Mouse (Mus musculus) MEL (cell line): Measurements from ENCODE around the gene Rps28. TPM values are rescaled to one million over a fixed set of nuclear protein-coding genes. Genes with fewer than 3 reads are reported as not detected.

Experiments used
- DNase-seq: peaks from one replicate; pipeline ENCODE4 v3.0.0; 2011; ENCODE audit warnings: low read depth, low spot score
- H3K27ac ChIP-seq: 2 replicates; pipeline ENCODE4 v1.5.1; 2012; ENCODE audit warnings: low read depth, mild to moderate bottlenecking, control low read depth, low read length, moderate library complexity; ENCODE audit not compliant: control insufficient read depth
- H3K27me3 ChIP-seq, 2 experiments: fragments of 150-350 bp in 1 of 2; sonication (generic) in 1 of 2; 2 replicates each; pipeline ENCODE4 v1.6.1; 2012; ENCODE audit warnings: low read length in 2 of 2, mild to moderate bottlenecking in 2 of 2, improper control_type of control experiment in 1 of 2, moderate library complexity in 1 of 2; ENCODE audit not compliant: insufficient read depth in 2 of 2, control insufficient read depth in 1 of 2
- H3K36me3 ChIP-seq, 2 experiments: 2 replicates each; pipeline ENCODE4 v1.6.1; 2012 to 2014; ENCODE audit warnings: low read length in 2 of 2, improper control_type of control experiment in 1 of 2, inconsistent platforms in 1 of 2, mild to moderate bottlenecking in 1 of 2; ENCODE audit not compliant: insufficient read depth in 2 of 2, control insufficient read depth in 1 of 2
- H3K4me1 ChIP-seq, 2 experiments: fragments of 150-350 bp in 1 of 2; sonication (generic) in 1 of 2; 2 replicates each; pipeline ENCODE4 v1.6.1; 2012; ENCODE audit warnings: low read length in 2 of 2, improper control_type of control experiment in 1 of 2, mild to moderate bottlenecking in 1 of 2; ENCODE audit not compliant: insufficient read depth in 2 of 2, control insufficient read depth in 1 of 2
- H3K4me3 ChIP-seq, 2 experiments: fragments of 150-350 bp in 1 of 2; sonication (generic) in 1 of 2; 2 replicates each; pipeline ENCODE4 v1.5.1; 2012; ENCODE audit warnings: low read depth in 2 of 2, low read length in 2 of 2, mild to moderate bottlenecking in 2 of 2, moderate library complexity in 2 of 2, control low read depth in 1 of 2, improper control_type of control experiment in 1 of 2; ENCODE audit not compliant: control insufficient read depth in 1 of 2, insufficient read depth in 1 of 2
- H3K79me2 ChIP-seq: 2 replicates; pipeline ENCODE4 v1.6.1; 2012; ENCODE audit warnings: mild to moderate bottlenecking, low read length, moderate library complexity; ENCODE audit not compliant: control insufficient read depth, poor library complexity, insufficient read depth
- H3K9ac ChIP-seq: 2 replicates; pipeline ENCODE4 v1.6.1; 2012; ENCODE audit warnings: low read depth, mild to moderate bottlenecking, control low read depth, low read length, moderate library complexity; ENCODE audit not compliant: control insufficient read depth, poor library complexity, severe bottlenecking
- H3K9me3 ChIP-seq: fragments of 150-350 bp; sonication (generic); replicated peaks from 2 replicates; pipeline ENCODE4 v1.6.1; 2012; ENCODE audit warnings: mild to moderate bottlenecking, low read length, improper control_type of control experiment, moderate library complexity; ENCODE audit not compliant: insufficient read depth
- BHLHE40 ChIP-seq: IDR thresholded peaks from 2 replicates; pipeline ENCODE4 v1.6.1; 2012; ENCODE audit warnings: low read depth, mild to moderate bottlenecking, inconsistent platforms, low read length, improper control_type of control experiment, borderline replicate concordance
- CTCF ChIP-seq, 3 experiments: IDR thresholded peaks in 2 of 3; conservative IDR thresholded peaks in 1 of 3; 2 replicates each; pipeline ENCODE4 v1.5.1; 2011 to 2012; ENCODE audit warnings: low read length in 3 of 3, low read depth in 2 of 3, mild to moderate bottlenecking in 2 of 3, improper control_type of control experiment in 1 of 3, inconsistent platforms in 1 of 3, mixed read lengths in 1 of 3, moderate library complexity in 1 of 3; ENCODE audit not compliant: control insufficient read depth in 1 of 3, insufficient read depth in 1 of 3, poor library complexity in 1 of 3, severe bottlenecking in 1 of 3
- ELF1 ChIP-seq: IDR thresholded peaks from 2 replicates; pipeline ENCODE4 v1.6.1; 2014; ENCODE audit warnings: low read depth, mild to moderate bottlenecking, inconsistent platforms, low read length, improper control_type of control experiment, moderate library complexity
- MAX ChIP-seq: IDR thresholded peaks from 2 replicates; pipeline ENCODE4 v1.6.1; 2011; ENCODE audit warnings: low read length, improper control_type of control experiment
- MEF2A ChIP-seq: IDR thresholded peaks from 2 replicates; pipeline ENCODE4 v1.6.1; 2014; ENCODE audit warnings: low read depth, mild to moderate bottlenecking, inconsistent platforms, low read length, improper control_type of control experiment; ENCODE audit not compliant: poor library complexity, insufficient replicate concordance, severe bottlenecking; ENCODE audit errors: extremely low read depth
- MXI1 ChIP-seq: IDR thresholded peaks from 2 replicates; pipeline ENCODE4 v1.6.1; 2011; ENCODE audit warnings: mild to moderate bottlenecking, low read depth, low read length, improper control_type of control experiment
- MYC ChIP-seq: IDR thresholded peaks from 2 replicates; pipeline ENCODE4 v1.6.1; 2011; ENCODE audit warnings: low read depth, mild to moderate bottlenecking, low read length, improper control_type of control experiment, moderate library complexity
- NELFE ChIP-seq: IDR thresholded peaks from 2 replicates; pipeline ENCODE4 v1.6.1; 2011; ENCODE audit warnings: low read depth, low read length, improper control_type of control experiment
- NRF1 ChIP-seq: IDR thresholded peaks from 2 replicates; pipeline ENCODE4 v1.6.1; 2014; ENCODE audit warnings: low read depth, mild to moderate bottlenecking, inconsistent platforms, low read length, improper control_type of control experiment, moderate library complexity; ENCODE audit not compliant: poor library complexity, insufficient read depth, severe bottlenecking
- POLR2A ChIP-seq, 2 experiments: IDR thresholded peaks; 2 replicates each; pipeline ENCODE4 v1.6.1; 2011 to 2012; ENCODE audit warnings: low read length in 2 of 2, mild to moderate bottlenecking in 2 of 2, control low read depth in 1 of 2, improper control_type of control experiment in 1 of 2, low read depth in 1 of 2, moderate library complexity in 1 of 2; ENCODE audit not compliant: control insufficient read depth in 1 of 2, insufficient read depth in 1 of 2, poor library complexity in 1 of 2
- POLR2AphosphoS2 ChIP-seq: IDR thresholded peaks from 2 replicates; pipeline ENCODE4 v1.6.1; 2011; ENCODE audit warnings: low read length, improper control_type of control experiment
- SIN3A ChIP-seq: IDR thresholded peaks from 2 replicates; pipeline ENCODE4 v1.6.1; 2012; ENCODE audit warnings: low read length, improper control_type of control experiment, inconsistent platforms
- SMC3 ChIP-seq: IDR thresholded peaks from 2 replicates; pipeline ENCODE4 v1.6.1; 2011; ENCODE audit warnings: low read depth, low read length, improper control_type of control experiment
- TAL1 ChIP-seq: IDR thresholded peaks from 2 replicates; pipeline ENCODE4 v1.6.1; 2012; ENCODE audit warnings: mild to moderate bottlenecking, inconsistent platforms, low read length, moderate library complexity, mixed read lengths
- UBTF ChIP-seq: IDR thresholded peaks from 2 replicates; pipeline ENCODE4 v1.6.1; 2012; ENCODE audit warnings: low read depth, mild to moderate bottlenecking, inconsistent platforms, low read length, improper control_type of control experiment, moderate library complexity, borderline replicate concordance; ENCODE audit not compliant: insufficient read depth
- USF1 ChIP-seq: IDR thresholded peaks from 2 replicates; pipeline ENCODE4 v1.6.1; 2014; ENCODE audit warnings: low read depth, mild to moderate bottlenecking, inconsistent platforms, low read length, improper control_type of control experiment, moderate library complexity
- USF2 ChIP-seq, 2 experiments: IDR thresholded peaks; 2 replicates each; pipeline ENCODE4 v1.6.1; 2011 to 2012; ENCODE audit warnings: improper control_type of control experiment in 2 of 2, low read length in 2 of 2, borderline replicate concordance in 1 of 2, inconsistent platforms in 1 of 2, low read depth in 1 of 2, mild to moderate bottlenecking in 1 of 2; ENCODE audit not compliant: insufficient read depth in 1 of 2
- polyA plus RNA-seq, 2 experiments: library from polyadenylated mRNA; stranded (reverse) in 1 of 2; unstranded in 1 of 2; fragments of >175 nt in 1 of 2; fragments of >200 nt in 1 of 2; gene quantifications; 2 replicates each; pipeline versions ENCODE4 v1.2.1 to v1.2.4; 2012; ENCODE audit warnings: low replicate concordance in 2 of 2, low read depth in 1 of 2; ENCODE audit not compliant: insufficient read length in 2 of 2, insufficient read depth in 1 of 2, missing spikeins in 1 of 2
- total RNA-seq: library from RNA; depleted of rRNA; stranded (reverse); fragments of 300-350 nt; gene quantifications from 2 replicates; pipeline ENCODE4 v1.2.3, GENCODE M21; 2012

Gene Rps28
- total and polyA plus RNA-seq, 3 experiments: 994 to 3,556 (median 2,154) TPM

GRCm38 (mm10) chr17:33817184-33817968 is 7.0 kb downstream of the Rps28 start:
- peak overlapping the region; percentile 69 to 77 for H3K4me3 ChIP-seq
- peak overlapping the region; percentile 86 for H3K9ac ChIP-seq
- peaks cover 6 to 7% of the 10 kb centered on the region in 2 experiments for H3K36me3 ChIP-seq
- DNase-seq: peak; percentile 98
- peaks cover 0 to 8% of the 10 kb centered on the region in 2 experiments; a peak in 2 of 4 replicates for H3K4me1 ChIP-seq
- peak overlapping the region; percentile 63 for H3K27ac ChIP-seq
- no peak for TF ChIP-seq UBTF
- peak; percentile 78 for TF ChIP-seq MXI1
- TF ChIP-seq SMC3: no peak
- TF ChIP-seq TAL1: no peak
- peak; percentile 55; the same call in 1 of the 2 replicates for TF ChIP-seq SIN3A
- TF ChIP-seq MYC: peak; percentile 74
- no peak for TF ChIP-seq BHLHE40
- TF ChIP-seq NELFE: peak; percentile 89
- TF ChIP-seq POLR2AphosphoS2: peak; percentile 90; the same call in 1 of the 2 replicates
- 0 out of 2 replicates have a peak, but pooled peaks have one; percentile 40 for TF ChIP-seq ELF1
- TF ChIP-seq NRF1: peak; percentile 87
- no peak for TF ChIP-seq CTCF (IDR thresholded peaks at IDR 0.05 in 2 of 3, conservative IDR thresholded peaks at IDR 0.05 in 1 of 3; ENCODE audit: control insufficient read depth in 1 of 3, insufficient read depth in 1 of 3, low read depth in 2 of 3, low read length in 3 of 3, poor library complexity in 1 of 3, severe bottlenecking in 1 of 3)
- 0 out of 2 replicates have a peak, but pooled peaks have one; percentile 12 for TF ChIP-seq USF1
- peak; percentile 62 for TF ChIP-seq MAX
- peak; percentile 44 to 87; a peak in 2 of 4 replicates for TF ChIP-seq POLR2A (IDR thresholded peaks at IDR 0.05; ENCODE audit: control insufficient read depth in 1 of 2, insufficient read depth in 1 of 2, low read depth in 1 of 2, low read length in 2 of 2, poor library complexity in 1 of 2)
- TF ChIP-seq, all 39 proteins: peak for 10
- no peaks in the 10 kb centered on the region for H3K9me3 ChIP-seq
- no peaks in the 10 kb centered on the region for H3K27me3 ChIP-seq
- peaks cover 3% of the 10 kb centered on the region; the same call in 1 of the 2 replicates for H3K79me2 ChIP-seq

DNA sequence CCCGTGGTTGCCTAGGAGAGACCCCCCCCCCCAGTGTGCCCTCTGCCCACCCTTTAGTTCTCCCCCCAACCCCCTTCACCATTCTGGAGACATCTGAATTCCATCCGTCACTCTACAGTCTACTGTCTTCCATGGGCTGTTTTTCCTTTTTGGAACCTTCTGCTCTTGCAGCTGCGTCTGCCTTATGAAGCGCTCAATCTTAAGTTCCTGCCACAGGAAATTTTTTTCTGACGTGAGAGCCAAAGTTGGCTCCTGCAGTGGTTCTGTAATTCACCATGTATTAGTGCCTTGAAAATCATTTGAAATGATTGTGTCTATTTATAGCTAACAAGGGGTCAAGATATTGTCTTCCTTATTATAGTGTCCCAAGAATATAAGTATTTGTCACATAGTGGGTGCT is 7.8 kb downstream of the Rps28 start:
- peaks cover 3% of the 10 kb centered on the region; the same call in 1 of the 2 replicates for H3K79me2 ChIP-seq
- peaks cover 0 to 5% of the 10 kb centered on the region in 2 experiments; a peak in 2 of 4 replicates for H3K4me1 ChIP-seq
- peak overlapping the region; percentile 63; the same call in 1 of the 2 replicates for H3K27ac ChIP-seq
- H3K36me3 ChIP-seq: peaks cover 4 to 5% of the 10 kb centered on the region in 2 experiments
- no peak for TF ChIP-seq POLR2A (IDR thresholded peaks at IDR 0.05; ENCODE audit: control insufficient read depth in 1 of 2, insufficient read depth in 1 of 2, low read depth in 1 of 2, low read length in 2 of 2, poor library complexity in 1 of 2)
- TF ChIP-seq ELF1: no peak
- TF ChIP-seq USF1: no peak
- TF ChIP-seq USF2 (IDR thresholded peaks at IDR 0.05; ENCODE audit: borderline replicate concordance in 1 of 2, insufficient read depth in 1 of 2, low read depth in 1 of 2, low read length in 2 of 2): no peak
- no peak for TF ChIP-seq MEF2A
- no peak for TF ChIP-seq MXI1
- H3K9ac ChIP-seq: peak overlapping the region; percentile 86
- no peak for DNase-seq
- H3K27me3 ChIP-seq: no peaks in the 10 kb centered on the region
- peak overlapping the region; percentile 69 to 77 for H3K4me3 ChIP-seq
- no peaks in the 10 kb centered on the region for H3K9me3 ChIP-seq
